ENCODE assay signal across 24 mouse cellular contexts in genomic region chr9:69543241-69543640, GRCm38 (mm10).
A peak's percentile ranks its signal among the peaks of the same experiment; 100 is the strongest.
DNase-seq lines count a peak whose midpoint lies in the region; ATAC-seq and TF ChIP-seq lines count a peak whose summit lies in the region.
"Had no signal": no experiment of that assay in that cellular context is flagged by ENCODE, and none has a peak within 500 bp of the region (broad histone marks: within the 10 kb centered on the region; RNA-seq: fewer than 3 reads in every experiment).

No protein-coding gene starts in this region.

- no peak for ATAC-seq in cerebellum, adult (ENCODE audit: insufficient number of reproducible peaks, low FRiP score, low TSS enrichment)
- ATAC-seq in kidney, postnatal 0 days (replicated peaks; ENCODE audit: low FRiP score, low read depth): no peak
- ATAC-seq in lung, embryonic 16.5 days (ENCODE audit: low read depth): peak; percentile 74
- ATAC-seq: forebrain, postnatal 0 days; intestine, embryonic 16.5 days; Patski had no signal

- H3K9me3 ChIP-seq in kidney, postnatal 0 days (replicated peaks; ENCODE audit: low read length): no peaks in the 10 kb centered on the region
- H3K9me3 ChIP-seq in lung, embryonic 16.5 days (ENCODE audit: control insufficient read depth, low read length): no peaks in the 10 kb centered on the region
- H3K9me3 ChIP-seq: embryonic facial prominence, embryonic 10.5 days; embryonic facial prominence, embryonic 15.5 days; forebrain, embryonic 12.5 days; hindbrain, embryonic 13.5 days; limb, embryonic 13.5 days had no signal

- no peaks in the 10 kb centered on the region for H3K27me3 ChIP-seq in kidney, postnatal 0 days (ENCODE audit: insufficient read depth, low read length)
- peaks cover 2% of the 10 kb centered on the region; the same call in 1 of the 2 replicates for H3K27me3 ChIP-seq in lung, embryonic 16.5 days (ENCODE audit: control insufficient read depth, insufficient read depth, low read depth, low read length)
- H3K27me3 ChIP-seq: embryonic facial prominence, embryonic 15.5 days; hindbrain, embryonic 13.5 days; limb, embryonic 13.5 days; Patski had no signal

- H3K4me1 ChIP-seq in kidney, postnatal 0 days (replicated peaks; ENCODE audit: insufficient read depth, low read length): no peaks in the 10 kb centered on the region
- no peaks in the 10 kb centered on the region for H3K4me1 ChIP-seq in lung, embryonic 16.5 days (replicated peaks; ENCODE audit: control insufficient read depth, insufficient read depth, low read length)
- no peaks in the 10 kb centered on the region for H3K4me1 ChIP-seq in lung, adult 2 months (ENCODE audit: control insufficient read depth, insufficient read depth, low read length)
- H3K4me1 ChIP-seq: embryonic facial prominence, embryonic 15.5 days; forebrain, embryonic 12.5 days had no signal

- H3K27ac ChIP-seq in kidney, postnatal 0 days: no peak overlapping the region
- H3K27ac ChIP-seq in lung, embryonic 16.5 days (ENCODE audit: low read length): no peak overlapping the region
- H3K27ac ChIP-seq: embryonic facial prominence, embryonic 10.5 days; embryonic facial prominence, embryonic 15.5 days; forebrain, embryonic 12.5 days; hindbrain, embryonic 13.5 days; limb, embryonic 13.5 days had no signal

- 52% methylated on average over 5 of the region's 5 CpGs for WGBS in kidney, postnatal 0 days
- 56% methylated on average over 5 of the region's 5 CpGs for WGBS in lung, embryonic 16.5 days
- 58% methylated on average over 5 of the region's 5 CpGs for WGBS in lung, adult 2 months

- no peak for TF ChIP-seq POLR2A in lung, adult 2 months (IDR thresholded peaks at IDR 0.05; ENCODE audit: borderline replicate concordance, extremely low read depth, low read depth, low read length)

- no peak overlapping the region for H3K4me3 ChIP-seq in kidney, postnatal 0 days (replicated peaks; ENCODE audit: low read depth, low read length)
- no peak overlapping the region for H3K4me3 ChIP-seq in lung, embryonic 16.5 days (ENCODE audit: low read length)
- no peak overlapping the region for H3K4me3 ChIP-seq in lung, adult 2 months (replicated peaks; ENCODE audit: extremely low read depth, low read depth, low read length)
- H3K4me3 ChIP-seq: embryonic facial prominence, embryonic 10.5 days; embryonic facial prominence, embryonic 15.5 days; forebrain, embryonic 12.5 days; hindbrain, embryonic 13.5 days; limb, embryonic 13.5 days had no signal

- peak; percentile 10 to 18 for DNase-seq in cerebellum, postnatal 25 days
- DNase-seq in kidney, postnatal 0 days (ENCODE audit: low spot score): peak; percentile 14
- DNase-seq in kidney, adult 18-20 months: no peak
- DNase-seq in lung, adult 2 months: no peak
- DNase-seq in layer of hippocampus, adult 9-10 months (ENCODE audit: low spot score): no peak
- DNase-seq: adrenal gland, postnatal 10 days; cerebellum, adult 11 months; forebrain, postnatal 0 days; gastrocnemius, postnatal 10 days; heart, postnatal 4 days; midbrain, embryonic 14.5 days; thymus, adult 2 months; thymus, postnatal 36 days had no signal

- no peak for TF ChIP-seq CTCF in kidney, postnatal 0 days (IDR thresholded peaks at IDR 0.05; ENCODE audit: low read depth)
- TF ChIP-seq CTCF in lung, adult 2 months (IDR thresholded peaks at IDR 0.05; ENCODE audit: insufficient read depth, low read length): no peak

- H3K36me3 ChIP-seq in kidney, postnatal 0 days (ENCODE audit: insufficient read depth, low read length): no peaks in the 10 kb centered on the region
- no peaks in the 10 kb centered on the region for H3K36me3 ChIP-seq in lung, embryonic 16.5 days (ENCODE audit: control insufficient read depth, insufficient read depth, low read length)
- H3K36me3 ChIP-seq: embryonic facial prominence, embryonic 10.5 days; embryonic facial prominence, embryonic 15.5 days; forebrain, embryonic 12.5 days; hindbrain, embryonic 13.5 days; limb, embryonic 13.5 days had no signal

- no peak overlapping the region for H3K4me2 ChIP-seq in kidney, postnatal 0 days (ENCODE audit: low read length)
- H3K4me2 ChIP-seq in lung, embryonic 16.5 days (ENCODE audit: low read depth, low read length): no peak overlapping the region
- H3K4me2 ChIP-seq: embryonic facial prominence, embryonic 15.5 days; forebrain, embryonic 12.5 days; heart, embryonic 11.5 days; hindbrain, embryonic 13.5 days; limb, embryonic 13.5 days; liver, embryonic 11.5 days had no signal

- H3K9ac ChIP-seq in kidney, postnatal 0 days (ENCODE audit: low read depth, low read length): no peak overlapping the region
- no peak overlapping the region for H3K9ac ChIP-seq in lung, embryonic 16.5 days (ENCODE audit: low read length)
- H3K9ac ChIP-seq: embryonic facial prominence, embryonic 15.5 days; forebrain, embryonic 12.5 days; forebrain, postnatal 0 days; hindbrain, embryonic 13.5 days; limb, embryonic 13.5 days had no signal

Comparison
In these comparisons a context has a peak if more than half of its experiments do, and no peak if none do; other contexts are left out.
1. DNase-seq: peak in cerebellum, postnatal 25 days (2 of 2) and kidney, postnatal 0 days (single experiment); none in kidney, adult 18-20 months (single experiment), lung, adult 2 months (single experiment) and layer of hippocampus, adult 9-10 months (single experiment).